Mouse (Mus musculus): ENCODE data around the gene AI854703. TPM values are rescaled to one million over a fixed set of nuclear protein-coding genes. Genes with fewer than 3 reads are reported as not detected.
"Not testable (repeated sequence)": the region's sequence is repeated elsewhere in the genome, so short reads cannot be mapped to it uniquely, and the experiment has no call there.

Gene AI854703
- total RNA-seq, 2 experiments from 2014 or later: not detected

DNA sequence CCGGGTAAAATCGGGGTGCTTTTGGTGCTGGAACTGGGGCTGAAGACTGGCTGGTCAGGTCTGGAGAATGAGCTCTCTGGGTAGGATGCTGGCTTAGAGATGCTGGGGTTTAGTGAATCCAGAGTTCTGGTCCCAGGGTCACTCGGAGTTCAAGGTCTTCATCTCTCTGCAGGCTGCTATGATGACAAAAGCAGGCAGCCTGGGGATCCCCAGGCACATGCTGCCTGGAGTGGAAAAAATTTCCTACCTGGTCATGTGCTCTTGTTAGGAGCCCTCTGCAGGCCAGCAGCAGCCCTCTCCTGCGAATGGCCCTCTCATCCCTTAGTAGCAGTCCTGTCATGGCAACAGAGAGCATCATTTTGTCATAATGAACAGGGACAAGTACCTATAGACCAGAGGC, 13.1 kb upstream of the AI854703 start:
- no peak for ATAC-seq (ENCODE audit: poor library complexity, severe bottlenecking)

DNA sequence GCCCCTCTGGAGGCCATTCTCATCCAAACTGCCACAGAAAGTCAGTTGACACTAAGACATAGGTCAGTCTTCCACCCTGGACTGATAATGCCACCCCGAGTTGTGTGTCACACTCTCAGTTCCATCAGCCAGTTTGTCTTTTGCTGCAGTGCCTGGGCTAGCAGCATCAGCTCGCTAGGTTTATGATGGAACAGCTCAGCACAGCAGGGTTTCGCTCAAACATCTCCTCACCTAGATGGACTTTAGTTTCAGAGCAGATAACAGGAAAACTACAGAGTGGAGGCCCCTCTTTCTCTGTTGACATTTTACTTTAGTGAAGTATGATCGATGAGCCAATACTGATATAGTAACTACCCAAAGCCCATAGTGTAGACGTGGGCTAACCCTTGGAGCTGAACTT, 11.8 kb upstream of the AI854703 start:
- no peak for ATAC-seq (ENCODE audit: poor library complexity, severe bottlenecking)

DNA sequence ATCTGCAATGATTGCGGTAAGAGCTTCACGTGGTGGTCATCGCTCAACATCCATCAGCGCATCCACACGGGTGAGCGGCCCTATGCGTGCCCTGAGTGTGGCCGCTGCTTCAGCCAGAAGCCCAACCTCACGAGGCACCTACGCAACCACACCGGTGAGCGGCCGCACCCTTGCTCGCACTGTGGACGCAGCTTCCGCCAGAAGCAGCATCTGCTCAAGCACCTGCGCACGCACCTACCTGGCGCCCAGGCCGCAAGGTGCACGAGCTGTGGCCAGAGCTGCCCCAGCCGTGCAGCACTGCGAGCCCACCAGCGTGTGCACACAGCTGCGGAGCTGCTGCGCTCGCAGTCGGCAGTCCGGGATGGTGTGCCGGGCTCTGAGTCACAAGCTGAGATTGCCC, 6.5 kb upstream of the AI854703 start:
- ATAC-seq (ENCODE audit: poor library complexity, severe bottlenecking): no peak

DNA sequence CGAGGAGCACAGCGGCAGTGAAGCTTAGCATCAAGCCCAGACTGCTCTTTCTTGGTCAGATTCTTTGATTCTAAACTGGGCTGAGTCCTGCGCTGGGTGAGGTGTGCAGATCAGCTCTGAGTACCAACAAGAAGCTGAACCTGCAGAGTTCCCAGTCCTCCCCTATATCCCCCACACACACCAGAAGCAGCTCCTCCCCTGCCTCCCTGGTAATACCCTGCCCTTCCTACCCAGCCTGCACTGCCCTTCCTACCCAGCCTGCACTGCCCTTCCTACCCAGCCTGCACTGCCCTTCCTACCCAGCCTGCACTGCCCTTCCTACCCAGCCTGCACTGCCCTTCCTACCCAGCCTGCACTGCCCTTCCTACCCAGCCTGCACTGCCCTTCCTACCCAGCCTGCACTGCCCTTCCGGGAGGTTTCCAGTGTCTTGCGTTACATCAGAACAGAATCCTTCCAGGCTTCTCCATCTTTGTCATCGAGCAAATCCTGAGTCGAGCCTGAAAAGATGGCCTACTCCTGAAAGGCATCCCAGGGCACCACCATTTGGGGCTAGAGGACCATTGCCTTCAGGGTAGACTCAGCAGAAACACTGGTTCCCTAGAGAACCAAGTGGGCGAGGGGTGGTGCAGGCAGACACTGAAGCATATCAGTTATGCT, 4.2 kb upstream of the AI854703 start:
- ATAC-seq (ENCODE audit: poor library complexity, severe bottlenecking): not testable (repeated sequence)

DNA sequence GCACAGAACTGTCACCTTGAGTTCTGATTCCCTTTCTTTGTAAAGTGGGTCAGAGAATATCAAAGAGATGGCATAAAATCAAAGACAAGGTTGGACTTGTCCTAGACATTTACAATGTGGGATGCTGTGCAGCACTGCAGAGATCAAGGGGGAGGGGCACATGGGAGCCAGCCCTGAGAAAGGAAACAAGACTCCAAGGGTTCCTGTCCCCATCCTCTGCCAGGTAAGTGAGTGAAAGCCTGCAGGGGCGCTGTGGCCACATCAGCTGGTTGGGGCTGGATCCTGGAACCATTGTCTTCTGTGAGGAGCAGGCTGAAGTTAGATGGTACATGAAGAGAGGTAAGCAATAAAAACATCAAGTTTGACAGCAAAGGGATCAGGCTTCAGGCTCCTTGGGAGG, 3.1 kb upstream of the AI854703 start:
- ATAC-seq (ENCODE audit: poor library complexity, severe bottlenecking): no peak

DNA sequence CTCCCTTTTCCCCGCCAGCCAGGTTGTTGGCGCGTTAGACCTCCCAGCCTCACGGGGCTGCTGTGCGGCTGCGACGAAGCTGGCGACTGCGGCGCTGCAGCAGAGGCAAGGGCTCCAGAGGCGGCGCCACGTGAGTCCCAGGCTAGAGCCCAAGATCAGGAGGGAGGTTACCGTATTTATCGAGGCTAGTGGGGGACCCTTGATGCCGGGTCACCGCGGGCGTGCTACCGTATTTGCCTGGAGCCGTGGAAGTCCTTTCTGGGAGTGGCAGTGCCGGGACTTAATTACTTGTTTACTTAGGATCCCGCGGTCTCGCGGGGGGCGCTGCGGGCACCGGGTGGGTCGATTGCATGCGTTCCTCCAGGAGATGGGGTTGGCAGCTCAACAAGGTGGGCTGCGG, 420 bp downstream of the AI854703 start:
- no peak for ATAC-seq (ENCODE audit: poor library complexity, severe bottlenecking)

DNA sequence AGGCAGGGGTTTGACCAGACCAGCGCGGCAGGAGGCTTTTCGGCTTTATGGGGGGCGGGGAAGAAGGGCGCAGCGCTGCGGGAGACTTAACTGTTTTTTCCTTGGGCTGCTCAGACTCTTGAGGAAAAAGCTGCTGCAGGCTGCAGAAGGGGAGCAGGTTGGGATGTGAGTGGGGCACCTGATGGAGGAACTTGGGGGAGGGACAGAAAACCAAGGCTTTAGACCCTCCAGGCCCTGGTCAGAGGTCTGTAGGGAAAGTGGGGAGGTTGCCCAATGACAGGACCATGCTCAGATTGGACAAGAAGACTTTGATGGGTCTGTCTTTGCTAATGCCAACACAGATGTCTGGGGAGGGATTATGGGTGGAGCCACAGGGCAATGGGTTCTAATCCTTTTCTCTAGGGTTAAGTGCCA, 954 bp downstream of the AI854703 start:
- no peak for ATAC-seq (ENCODE audit: poor library complexity, severe bottlenecking)

DNA sequence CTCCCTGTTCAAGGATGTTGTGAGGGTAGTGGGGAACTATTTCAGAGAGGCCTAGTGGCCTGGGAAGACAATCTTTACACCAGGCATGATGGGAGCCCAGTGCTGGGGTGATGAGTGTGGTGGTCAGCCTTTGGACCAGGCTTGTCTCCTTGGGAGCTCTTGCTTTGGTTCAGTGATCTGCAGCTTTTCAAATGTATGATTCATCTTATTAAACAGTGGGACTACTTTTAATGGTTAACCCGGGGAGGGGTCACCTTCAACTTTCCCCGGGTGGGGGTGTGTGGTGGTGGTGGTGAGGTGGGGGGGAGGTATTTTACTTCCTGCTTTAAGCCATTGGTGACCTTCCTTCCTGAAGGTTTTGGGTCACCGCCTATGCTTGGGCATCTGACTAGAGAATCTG, 1.8 kb downstream of the AI854703 start:
- no peak for ATAC-seq (ENCODE audit: poor library complexity, severe bottlenecking)

DNA sequence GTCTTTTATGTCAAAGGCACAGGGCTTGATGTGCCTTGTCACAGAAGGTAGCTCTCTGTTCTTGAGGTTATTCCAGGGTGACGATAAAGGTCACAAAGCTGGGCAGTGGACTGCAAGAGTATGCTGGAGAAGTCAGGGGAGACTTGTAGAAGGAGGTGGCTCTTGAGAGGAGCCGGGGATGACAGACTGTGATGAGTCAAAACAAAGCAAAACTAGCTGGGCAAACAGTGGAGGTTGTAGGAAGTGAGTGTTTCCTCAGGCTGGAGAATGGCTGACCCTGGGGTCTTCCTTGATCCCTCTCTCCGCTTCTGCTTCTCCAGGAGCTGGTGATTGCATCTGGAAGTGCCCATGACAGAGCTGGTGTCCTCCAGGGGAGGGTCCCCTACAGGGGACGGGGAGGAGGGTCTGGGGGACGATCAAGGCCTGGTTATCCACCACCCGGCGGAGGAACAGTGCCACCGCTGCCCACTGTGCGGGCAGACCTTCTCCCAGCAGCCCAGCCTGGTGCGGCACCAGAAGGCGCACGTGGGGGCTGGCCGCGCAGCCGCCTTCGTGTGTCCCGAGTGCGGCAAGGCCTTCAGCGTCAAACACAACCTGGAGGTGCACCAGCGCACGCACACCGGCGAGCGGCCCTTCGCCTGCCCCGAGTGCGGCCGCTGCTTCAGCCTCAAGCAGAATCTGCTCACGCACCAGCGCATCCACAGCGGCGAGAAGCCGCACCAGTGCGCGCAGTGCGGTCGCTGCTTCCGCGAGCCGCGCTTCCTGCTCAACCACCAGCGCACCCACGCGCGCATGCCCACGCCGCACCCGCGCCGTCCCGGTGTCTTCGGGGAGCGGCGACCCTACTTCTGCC, 2.5 kb downstream of the AI854703 start:
- peak; percentile 65 for ATAC-seq (ENCODE audit: poor library complexity, severe bottlenecking)

DNA sequence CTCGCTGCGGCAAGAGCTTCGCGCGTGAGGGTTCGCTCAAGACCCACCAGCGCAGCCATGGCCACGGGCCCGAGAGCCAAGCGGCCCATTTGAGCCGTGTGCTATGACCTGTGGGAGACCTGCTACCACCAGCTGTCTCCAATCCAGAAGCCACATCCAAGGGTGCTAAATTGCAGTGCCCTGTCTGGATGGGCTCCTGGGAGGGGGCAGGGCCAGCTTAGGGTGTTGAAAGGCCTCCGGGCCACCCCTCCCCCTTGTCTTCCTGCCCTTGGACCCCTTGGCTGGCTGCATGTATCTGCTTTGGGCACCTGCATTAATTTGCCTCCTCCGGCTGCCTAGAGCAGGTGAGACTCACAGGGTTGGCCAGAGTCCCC, 3.1 kb downstream of the AI854703 start:
- no peak for ATAC-seq (ENCODE audit: poor library complexity, severe bottlenecking)

DNA sequence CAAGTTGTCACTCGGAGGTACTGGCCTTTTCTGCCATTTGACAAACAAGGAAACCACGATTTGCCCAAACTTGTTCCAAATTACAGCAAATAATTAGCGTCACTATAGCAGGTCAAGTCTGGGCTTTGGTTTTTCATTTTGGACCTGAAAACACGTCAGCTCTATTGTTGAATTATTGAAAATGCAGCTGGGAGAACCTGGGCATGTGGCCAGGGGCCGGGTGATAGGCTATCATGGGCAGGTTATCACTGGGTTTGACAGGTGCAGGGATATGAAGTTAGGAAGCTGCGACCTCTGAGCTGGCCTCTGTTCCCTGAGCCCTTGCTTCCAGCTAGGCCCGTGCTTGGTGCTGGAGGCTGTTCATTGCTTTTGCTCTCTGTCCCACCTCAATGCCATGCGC, 4.3 kb downstream of the AI854703 start:
- ATAC-seq (ENCODE audit: poor library complexity, severe bottlenecking): no peak

DNA sequence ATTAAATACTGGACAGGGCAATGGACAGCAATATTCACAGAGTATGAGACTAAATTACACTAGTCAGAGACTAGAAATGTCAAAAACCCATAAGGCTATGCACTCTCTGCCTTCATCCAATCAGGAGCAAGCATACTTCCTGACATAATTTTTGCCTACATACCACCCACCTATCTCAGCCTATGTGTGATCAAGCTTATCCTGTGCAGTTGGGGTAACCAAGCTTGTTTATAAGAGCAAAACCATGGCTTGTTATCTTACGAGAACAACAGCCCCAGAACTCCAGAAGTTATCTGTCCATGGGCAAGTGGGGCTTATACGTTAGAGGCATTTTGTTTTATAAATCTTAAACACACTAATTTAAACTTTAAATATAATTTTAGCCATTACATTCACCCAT, 8.5 kb downstream of the AI854703 start:
- ATAC-seq (ENCODE audit: poor library complexity, severe bottlenecking): no peak

DNA sequence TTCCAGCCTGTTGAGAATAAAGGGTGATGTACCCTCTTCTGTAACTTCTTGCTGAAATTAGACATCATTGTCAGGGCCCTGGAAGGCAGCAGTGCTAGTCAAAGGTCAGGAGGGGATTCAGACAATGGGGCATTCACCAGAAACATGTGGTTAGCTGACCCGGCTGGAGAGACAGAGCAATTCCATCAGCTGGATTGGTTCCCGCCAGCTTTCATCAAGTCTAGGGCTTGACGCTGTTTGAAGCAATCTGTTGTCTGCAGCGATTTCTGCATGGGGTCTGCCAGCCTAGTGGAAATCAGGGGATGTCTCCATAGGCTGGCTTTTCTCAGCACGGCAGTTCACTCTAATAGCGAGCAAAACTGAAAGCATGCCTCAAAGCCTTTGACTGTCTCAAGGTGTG, 10.0 kb downstream of the AI854703 start:
- no peak for ATAC-seq (ENCODE audit: poor library complexity, severe bottlenecking)

DNA sequence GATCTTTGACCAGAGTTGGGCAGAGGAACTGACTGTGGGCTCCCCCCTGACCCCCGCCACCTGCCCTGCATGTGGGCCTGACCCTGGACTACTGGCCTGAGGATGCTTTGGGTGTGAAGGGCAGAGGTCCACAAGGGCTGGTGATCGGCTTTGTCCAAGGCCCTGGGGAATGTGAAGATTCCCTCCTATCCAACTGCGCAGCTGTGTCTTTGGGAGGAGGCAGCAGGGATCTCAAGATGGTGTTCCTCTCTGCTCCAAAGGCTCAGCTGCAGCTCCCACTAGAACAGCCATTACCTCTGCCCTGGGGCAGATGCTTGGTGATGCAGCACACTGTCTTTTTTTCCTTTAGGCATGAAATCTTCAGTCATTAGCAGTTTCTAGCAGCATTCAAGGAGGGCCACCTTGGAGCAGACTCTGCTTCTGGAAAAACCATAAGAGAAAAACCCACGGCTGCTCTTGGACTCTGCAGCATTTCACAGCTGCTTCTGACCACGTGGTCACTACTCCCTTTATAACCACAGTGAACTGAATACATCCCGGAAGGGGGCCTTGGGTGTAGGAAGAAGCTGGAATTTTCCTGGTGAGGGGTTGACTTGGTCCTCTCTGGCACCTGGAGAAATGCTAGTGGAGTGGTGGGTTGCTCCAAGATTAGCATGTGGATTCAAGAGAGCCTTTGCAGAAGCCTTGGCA, 11.4 kb downstream of the AI854703 start:
- ATAC-seq (ENCODE audit: poor library complexity, severe bottlenecking): no peak

DNA sequence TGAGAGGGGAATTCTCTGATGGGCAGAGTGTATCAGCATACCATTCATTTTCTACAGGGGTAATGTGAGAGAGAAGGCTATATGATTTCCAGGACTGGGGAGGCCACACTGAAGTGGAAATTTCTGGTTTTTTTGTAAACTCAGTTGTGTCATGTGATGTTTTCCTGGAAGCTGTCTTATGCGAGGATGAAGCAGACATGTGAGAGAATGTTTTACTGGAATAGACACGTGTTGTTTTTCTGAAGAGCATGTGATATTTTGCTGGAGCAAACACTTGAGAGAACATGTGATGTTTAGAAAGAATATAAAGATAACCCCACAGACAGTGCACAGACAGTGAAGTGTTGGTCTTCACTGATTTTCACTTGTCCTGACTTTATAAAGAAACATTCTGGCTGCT, 12.0 kb downstream of the AI854703 start:
- no peak for ATAC-seq (ENCODE audit: poor library complexity, severe bottlenecking)

DNA sequence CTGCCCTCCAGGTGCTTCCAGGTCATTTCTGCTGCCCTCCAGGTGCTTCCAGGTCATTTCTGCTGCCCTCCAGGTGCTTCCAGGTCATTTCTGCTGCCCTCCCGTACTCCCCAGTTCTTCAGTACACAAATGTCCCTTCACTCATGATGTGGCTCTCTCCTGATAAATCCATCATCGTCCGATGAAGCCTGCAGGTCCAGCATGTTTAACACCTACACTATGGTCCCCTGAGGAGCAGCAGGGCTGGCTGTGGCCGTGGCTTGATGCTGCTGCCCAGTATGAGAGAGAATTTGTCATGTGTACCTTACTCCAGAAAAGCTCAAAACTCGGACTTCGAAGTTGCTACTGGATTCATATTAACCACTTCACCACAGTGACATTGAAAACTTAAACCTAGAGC, 14.8 kb downstream of the AI854703 start:
- ATAC-seq (ENCODE audit: poor library complexity, severe bottlenecking): no peak

DNA sequence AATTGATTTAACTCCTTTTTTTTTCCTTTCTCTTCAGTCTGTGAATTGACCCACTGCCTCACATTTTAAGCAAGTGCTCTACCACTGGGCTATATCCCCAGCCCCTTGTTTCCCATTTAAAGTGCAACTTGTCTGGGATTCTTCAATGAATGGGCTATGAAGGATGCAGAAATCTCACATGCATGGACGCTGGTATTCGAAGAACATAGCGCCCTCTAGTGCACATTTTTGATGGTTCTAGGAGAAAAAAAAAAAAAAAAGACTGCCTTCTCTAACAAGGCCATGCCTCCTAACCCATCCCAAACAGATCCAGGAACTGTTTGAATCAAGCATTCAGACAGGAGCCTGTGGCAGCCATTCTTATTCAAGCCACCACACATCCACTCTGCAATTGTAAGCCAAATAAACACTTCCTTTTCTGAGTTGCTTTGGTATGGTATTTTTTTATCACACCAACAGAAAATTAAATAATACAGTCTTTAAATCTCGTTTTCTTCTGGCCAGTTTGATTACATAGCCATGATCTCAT, 16.3 kb downstream of the AI854703 start:
- no peak for ATAC-seq (ENCODE audit: poor library complexity, severe bottlenecking)

DNA sequence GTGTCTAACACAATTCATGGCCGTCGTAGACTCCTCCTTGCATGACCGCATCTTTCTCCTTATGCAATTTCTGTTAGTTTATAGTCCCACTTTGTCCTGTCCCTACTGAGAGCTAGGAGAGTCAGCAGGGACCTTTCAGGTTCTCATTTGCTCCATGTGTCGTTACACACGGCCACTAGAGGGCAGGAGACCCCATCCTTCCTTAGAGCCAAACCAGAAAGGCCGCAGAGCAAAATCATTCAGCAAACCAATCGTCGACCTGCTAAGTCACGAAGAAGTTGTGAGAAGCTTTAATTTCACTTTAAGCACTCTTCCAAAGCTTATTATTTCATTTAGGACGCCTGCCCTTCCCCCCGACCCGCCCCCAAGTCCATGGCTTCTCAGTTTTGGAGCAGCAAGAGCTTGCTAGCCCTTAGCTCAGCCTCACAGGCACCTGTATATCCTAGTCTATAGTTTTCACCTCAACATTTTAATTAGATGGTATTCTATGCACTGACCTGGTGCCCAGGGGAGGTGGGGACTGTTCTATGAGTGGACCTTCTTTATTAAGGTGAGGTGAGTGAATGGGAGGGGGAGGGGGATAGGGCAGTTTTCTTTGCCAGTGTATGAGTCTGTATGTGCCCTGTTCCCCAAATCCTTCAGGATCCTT, 19.2 kb downstream of the AI854703 start:
- ATAC-seq (ENCODE audit: poor library complexity, severe bottlenecking): peak; percentile 84

DNA sequence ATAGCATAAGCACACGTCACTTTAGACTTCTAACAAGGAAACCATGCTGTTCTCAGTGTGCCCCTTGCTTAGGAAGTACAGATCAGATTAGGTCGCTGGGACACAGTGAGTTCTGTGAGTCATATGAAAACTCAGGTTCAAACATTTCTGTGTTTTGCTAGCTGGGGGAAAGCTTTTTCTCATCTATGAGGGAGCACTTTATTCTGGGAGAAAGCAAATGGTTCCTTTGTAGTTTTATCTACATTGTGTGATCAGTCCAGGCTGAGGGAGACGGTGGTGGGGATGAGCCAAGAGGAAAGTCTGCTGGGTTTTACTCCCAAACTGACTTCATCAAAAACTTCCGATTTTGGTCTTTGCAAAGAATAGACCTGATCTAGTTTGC, 19.7 kb downstream of the AI854703 start:
- no peak for ATAC-seq (ENCODE audit: poor library complexity, severe bottlenecking)

DNA sequence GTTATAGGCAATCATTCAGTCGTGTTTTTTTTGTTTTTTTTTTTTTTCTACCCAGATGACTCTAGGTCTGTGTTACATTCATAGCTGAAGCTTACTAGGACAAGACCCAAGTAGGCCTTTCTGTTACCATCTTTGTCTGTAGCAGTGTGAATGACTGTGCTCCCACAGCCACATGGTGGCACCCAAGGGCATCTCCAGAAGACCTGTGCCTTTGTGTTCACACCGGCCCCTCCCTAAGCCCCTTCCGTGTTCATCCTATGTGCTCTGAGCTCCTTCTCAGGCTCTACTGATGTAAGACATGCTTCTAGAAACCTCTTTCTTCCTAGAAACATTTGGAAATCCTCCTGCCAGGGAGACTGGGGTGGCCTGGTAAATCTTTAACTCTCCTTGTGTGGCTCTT, 20.4 kb downstream of the AI854703 start, which contains the start of gene Gimap8:
Gene Gimap8, plus strand, starts transcription at position 240 of the 400 bp plus-strand sequence.
- peak; percentile 74 for ATAC-seq (ENCODE audit: poor library complexity, severe bottlenecking)

DNA sequence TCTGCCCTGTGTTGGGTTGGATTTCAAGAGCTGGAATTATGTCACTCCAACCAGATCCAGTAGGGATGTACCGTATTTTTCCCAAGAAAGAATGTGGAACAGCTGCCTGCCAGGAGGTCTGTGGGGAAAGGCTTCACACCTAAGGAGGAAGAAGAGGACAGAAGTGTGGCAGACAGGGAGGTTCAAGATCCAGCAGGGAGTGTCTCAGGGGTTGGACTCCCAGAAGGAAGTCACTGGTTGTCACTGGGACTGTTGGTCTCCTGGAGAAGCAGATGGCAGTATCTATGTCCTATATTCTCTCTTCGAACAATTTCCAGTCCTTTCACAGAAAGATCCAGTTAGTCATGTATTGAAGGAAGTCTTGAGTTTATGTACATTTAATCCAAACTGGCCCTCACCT, 21.0 kb downstream of the AI854703 start:
- ATAC-seq (ENCODE audit: poor library complexity, severe bottlenecking): no peak
